Mouse (Mus musculus): ENCODE data around the gene Gpatch2. TPM values are rescaled to one million over a fixed set of nuclear protein-coding genes. Genes with fewer than 3 reads are reported as not detected.

The Gpatch2 gene
- polyA plus RNA-seq, 1 experiment, result 9.9 TPM

GRCm38 (mm10) chr1:187314516-187314915 is 99.2 kb downstream of the Gpatch2 start:
- H3K4me3 ChIP-seq (replicated peaks; ENCODE audit: extremely low read depth, low read depth, low read length), result no peak overlapping the region
- no peak for TF ChIP-seq CTCF (IDR thresholded peaks at IDR 0.05; ENCODE audit: insufficient read depth, low read length)
- no peak for TF ChIP-seq POLR2A (IDR thresholded peaks at IDR 0.05; ENCODE audit: borderline replicate concordance, extremely low read depth, low read depth, low read length)
- peaks cover 2% of the 10 kb centered on the region; the same call in 1 of the 2 replicates for H3K4me1 ChIP-seq (ENCODE audit: control insufficient read depth, insufficient read depth, low read length)
- DNase-seq, result no peak

DNA sequence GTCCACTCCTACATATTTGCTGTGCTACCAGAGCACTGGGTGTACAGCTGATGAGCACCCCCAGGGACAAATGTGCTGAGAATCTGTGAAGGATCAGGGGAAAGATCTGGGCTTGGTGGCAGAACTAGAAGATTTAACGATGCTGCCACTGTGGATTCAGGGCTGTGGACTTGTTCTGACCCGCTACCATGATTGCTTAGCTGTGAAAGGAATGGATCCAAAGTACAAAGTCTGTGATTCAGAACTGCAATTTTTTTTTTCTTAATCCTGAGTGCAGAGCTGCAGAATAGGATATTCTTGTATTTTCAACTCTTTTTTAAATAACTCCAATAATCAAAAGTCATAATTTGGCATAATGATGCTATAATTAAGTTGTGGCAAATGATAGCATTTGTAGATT is 100.5 kb downstream of the Gpatch2 start:
- TF ChIP-seq CTCF (IDR thresholded peaks at IDR 0.05; ENCODE audit: insufficient read depth, low read length) (no peak), POLR2A (IDR thresholded peaks at IDR 0.05; ENCODE audit: borderline replicate concordance, extremely low read depth, low read depth, low read length) (no peak)
- H3K4me1 ChIP-seq (ENCODE audit: control insufficient read depth, insufficient read depth, low read length), result peaks cover 2% of the 10 kb centered on the region; the same call in 1 of the 2 replicates
- 95% methylated on average over 2 of the region's 2 CpGs for WGBS
- no peak overlapping the region for H3K4me3 ChIP-seq (replicated peaks; ENCODE audit: extremely low read depth, low read depth, low read length)
- no peak for DNase-seq

- TF ChIP-seq POLR2A (IDR thresholded peaks at IDR 0.05; ENCODE audit: borderline replicate concordance, extremely low read depth, low read depth, low read length) (no peak), CTCF (IDR thresholded peaks at IDR 0.05; ENCODE audit: insufficient read depth, low read length) (no peak)
- no peak overlapping the region for H3K4me3 ChIP-seq (replicated peaks; ENCODE audit: extremely low read depth, low read depth, low read length)
- WGBS, result 78% methylated on average over 8 of the region's 8 CpGs
- peaks cover 2% of the 10 kb centered on the region; the same call in 1 of the 2 replicates for H3K4me1 ChIP-seq (ENCODE audit: control insufficient read depth, insufficient read depth, low read length)
- no peak for DNase-seq
Observed at GRCm38 (mm10) chr1:187316555-187316954, 101.2 kb downstream of the Gpatch2 start.

DNA sequence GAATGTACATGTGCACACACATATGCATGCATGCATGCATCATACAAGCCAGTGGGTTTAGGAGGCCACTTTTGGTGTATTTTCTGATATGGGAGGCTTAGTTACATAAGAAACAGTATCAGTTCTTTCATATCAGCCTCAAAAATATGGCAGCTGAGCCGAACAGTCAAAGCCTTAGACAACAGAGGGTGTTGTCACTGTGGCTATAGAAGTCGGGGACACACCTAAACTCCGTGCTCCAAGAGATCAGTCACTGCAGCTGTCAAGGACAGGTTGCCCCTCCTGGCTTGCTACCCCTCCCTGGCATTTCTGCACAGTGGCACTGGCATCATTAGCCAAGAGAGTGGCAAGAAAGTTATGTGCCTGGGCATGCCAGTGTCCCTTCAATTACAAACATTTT is 106.5 kb downstream of the Gpatch2 start:
- no peak overlapping the region for H3K4me3 ChIP-seq (replicated peaks; ENCODE audit: extremely low read depth, low read depth, low read length)
- no peak for DNase-seq
- 79% methylated on average over 3 of the region's 3 CpGs for WGBS
- no peaks in the 10 kb centered on the region for H3K4me1 ChIP-seq (ENCODE audit: control insufficient read depth, insufficient read depth, low read length)
- no peak for TF ChIP-seq POLR2A (IDR thresholded peaks at IDR 0.05; ENCODE audit: borderline replicate concordance, extremely low read depth, low read depth, low read length)
- no peak for TF ChIP-seq CTCF (IDR thresholded peaks at IDR 0.05; ENCODE audit: insufficient read depth, low read length)

DNA sequence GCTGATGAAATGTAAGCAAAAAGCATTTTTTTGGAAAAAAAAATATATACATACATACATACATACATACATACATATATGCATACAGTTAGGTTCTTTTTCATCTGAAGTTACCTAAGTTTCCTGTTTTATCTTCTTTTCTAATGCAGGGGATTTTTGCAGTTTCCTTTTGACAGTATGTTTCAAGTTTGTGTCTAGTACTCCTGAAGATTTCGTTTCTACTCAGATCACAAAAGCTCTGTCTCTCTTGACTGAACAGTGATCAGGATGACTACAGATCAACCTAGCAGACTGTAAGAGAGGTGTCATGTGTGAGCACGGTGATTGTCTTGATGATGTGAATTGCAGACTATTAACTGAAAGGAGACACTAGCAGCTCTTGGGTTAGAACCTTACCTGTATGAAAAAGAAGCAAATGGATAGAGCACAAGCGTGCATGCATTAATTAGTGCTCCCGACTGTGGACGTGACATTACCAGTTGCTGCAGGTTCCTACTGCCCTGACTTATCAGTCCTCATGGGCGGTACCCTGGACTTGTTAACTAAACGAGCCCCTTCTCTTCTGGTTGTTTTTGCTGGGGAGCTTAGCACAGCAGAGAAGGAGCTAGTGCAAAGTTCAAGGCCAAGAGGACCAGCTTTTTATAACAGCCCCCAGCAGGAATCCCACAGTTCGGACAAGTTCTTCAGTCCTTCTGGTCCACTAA is 107.3 kb downstream of the Gpatch2 start:
- TF ChIP-seq CTCF (IDR thresholded peaks at IDR 0.05; ENCODE audit: insufficient read depth, low read length), result no peak
- no peak for TF ChIP-seq POLR2A (IDR thresholded peaks at IDR 0.05; ENCODE audit: borderline replicate concordance, extremely low read depth, low read depth, low read length)
- Histone ChIP-seq H3K4me3 (replicated peaks; ENCODE audit: extremely low read depth, low read depth, low read length) (no peak overlapping the region), H3K4me1 (ENCODE audit: control insufficient read depth, insufficient read depth, low read length) (no peaks in the 10 kb centered on the region)
- WGBS, result 89% methylated on average over 8 of the region's 8 CpGs
- DNase-seq, result no peak

DNA sequence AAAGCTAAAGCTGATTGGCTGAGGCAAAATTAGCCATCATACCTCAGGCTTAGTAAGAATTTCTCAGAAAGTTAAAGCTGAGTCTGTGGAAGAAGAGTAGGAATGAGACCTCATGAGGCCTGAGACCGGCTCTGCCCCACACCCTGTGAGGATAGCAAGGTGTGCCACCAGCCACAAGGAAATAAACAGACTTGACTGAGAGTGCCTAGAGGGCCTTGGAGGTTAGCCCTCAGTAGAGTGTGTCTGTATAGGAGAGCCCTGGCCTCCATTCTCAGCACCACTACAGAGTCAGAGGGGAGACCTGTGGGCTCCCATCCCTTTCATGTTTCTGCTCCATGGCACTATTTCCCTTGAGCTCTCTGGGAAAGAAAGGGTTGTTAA is 107.9 kb downstream of the Gpatch2 start:
- Histone ChIP-seq H3K4me1 (ENCODE audit: control insufficient read depth, insufficient read depth, low read length) (no peaks in the 10 kb centered on the region), H3K4me3 (replicated peaks; ENCODE audit: extremely low read depth, low read depth, low read length) (no peak overlapping the region)
- TF ChIP-seq CTCF (IDR thresholded peaks at IDR 0.05; ENCODE audit: insufficient read depth, low read length), result no peak
- no peak for TF ChIP-seq POLR2A (IDR thresholded peaks at IDR 0.05; ENCODE audit: borderline replicate concordance, extremely low read depth, low read depth, low read length)
- DNase-seq, result no peak
- 91% methylated on average over 1 of the region's 1 CpGs for WGBS

DNA sequence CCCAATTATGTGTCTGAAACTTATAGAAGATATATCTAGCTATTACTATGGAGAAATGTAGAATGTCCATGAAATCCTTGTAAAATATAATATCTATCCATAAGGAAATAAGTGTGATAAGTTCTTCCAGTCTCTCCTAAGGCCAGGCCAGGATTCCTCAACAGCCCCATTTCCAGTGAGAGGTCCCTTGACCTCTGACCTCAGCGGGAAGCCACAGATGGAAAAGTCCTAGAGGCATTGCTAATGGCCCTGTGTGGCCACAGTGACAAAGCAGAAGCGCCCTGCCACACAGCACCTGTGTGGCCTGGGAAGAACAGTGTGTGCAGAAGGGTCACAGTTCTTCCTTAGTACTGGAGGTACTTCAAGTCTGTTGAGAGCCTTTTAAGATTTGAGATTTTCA is 127.2 kb downstream of the Gpatch2 start:
- 63% methylated on average over 2 of the region's 2 CpGs for WGBS
- TF ChIP-seq POLR2A (IDR thresholded peaks at IDR 0.05; ENCODE audit: borderline replicate concordance, extremely low read depth, low read depth, low read length) (no peak), CTCF (IDR thresholded peaks at IDR 0.05; ENCODE audit: insufficient read depth, low read length) (no peak)
- Histone ChIP-seq H3K4me1 (ENCODE audit: control insufficient read depth, insufficient read depth, low read length) (no peaks in the 10 kb centered on the region), H3K4me3 (replicated peaks; ENCODE audit: extremely low read depth, low read depth, low read length) (no peak overlapping the region)
- no peak for DNase-seq

DNA sequence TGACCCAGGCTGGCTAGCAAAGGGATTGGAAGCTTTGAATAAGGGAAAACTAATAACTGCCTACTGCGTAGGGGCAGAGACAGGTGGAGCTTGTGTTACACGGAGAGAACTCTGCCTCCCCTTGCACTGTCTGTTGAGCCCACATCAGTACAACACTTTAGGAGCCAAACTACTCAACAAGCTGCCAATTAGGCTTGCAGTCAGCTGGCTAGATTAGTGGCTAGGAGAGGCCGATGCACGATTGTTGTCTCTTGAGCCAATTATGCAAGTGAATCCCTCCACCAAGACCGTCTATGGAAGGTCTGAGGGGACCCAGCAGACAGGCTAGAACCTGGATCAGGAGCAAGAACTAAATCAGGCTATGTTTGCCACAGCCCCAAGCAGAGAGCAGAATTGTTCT is 129.8 kb downstream of the Gpatch2 start:
- no peak for DNase-seq
- Histone ChIP-seq H3K4me3 (replicated peaks; ENCODE audit: extremely low read depth, low read depth, low read length) (no peak overlapping the region), H3K4me1 (ENCODE audit: control insufficient read depth, insufficient read depth, low read length) (no peaks in the 10 kb centered on the region)
- WGBS, result 77% methylated on average over 5 of the region's 5 CpGs
- no peak for TF ChIP-seq POLR2A (IDR thresholded peaks at IDR 0.05; ENCODE audit: borderline replicate concordance, extremely low read depth, low read depth, low read length)
- no peak for TF ChIP-seq CTCF (IDR thresholded peaks at IDR 0.05; ENCODE audit: insufficient read depth, low read length)

GRCm38 (mm10) chr1:187346923-187347322 is 131.6 kb downstream of the Gpatch2 start:
- no peak for DNase-seq
- WGBS, result 83% methylated on average over 11 of the region's 11 CpGs
- no peak for TF ChIP-seq POLR2A (IDR thresholded peaks at IDR 0.05; ENCODE audit: borderline replicate concordance, extremely low read depth, low read depth, low read length)
- no peak for TF ChIP-seq CTCF (IDR thresholded peaks at IDR 0.05; ENCODE audit: insufficient read depth, low read length)
- Histone ChIP-seq H3K4me1 (ENCODE audit: control insufficient read depth, insufficient read depth, low read length) (no peaks in the 10 kb centered on the region), H3K4me3 (replicated peaks; ENCODE audit: extremely low read depth, low read depth, low read length) (no peak overlapping the region)

- TF ChIP-seq POLR2A (IDR thresholded peaks at IDR 0.05; ENCODE audit: borderline replicate concordance, extremely low read depth, low read depth, low read length), result no peak
- Histone ChIP-seq H3K4me1 (ENCODE audit: control insufficient read depth, insufficient read depth, low read length) (no peaks in the 10 kb centered on the region), H3K4me3 (replicated peaks; ENCODE audit: extremely low read depth, low read depth, low read length) (no peak overlapping the region)
- DNase-seq, result no peak
- WGBS, result 83% methylated on average over 6 of the region's 6 CpGs
Observed at GRCm38 (mm10) chr1:187347606-187348005, 132.3 kb downstream of the Gpatch2 start.

Measured in lung, adult 2 months (tissue).